Mouse (Mus musculus): Measurements from ENCODE around the gene Vsnl1.

- TF ChIP-seq CTCF (IDR thresholded peaks at IDR 0.05) (no peak), EP300 (IDR thresholded peaks at IDR 0.05) (no peak)
Measured at GRCm38 (mm10) chr12:11427396-11427795, 9.0 kb downstream of the Vsnl1 start.
